Mouse (Mus musculus) thymus, adult 2 months (tissue): Measurements from ENCODE around the gene Ndel1. TPM values are rescaled to one million over a fixed set of nuclear protein-coding genes. Genes with fewer than 3 reads are reported as not detected.

Experiments
- DNase-seq: peaks from one replicate; pipeline ENCODE4 v3.0.0; 2021
- H3K27ac ChIP-seq: fragments of 200-500 bp; 2 replicates; pipeline ENCODE4 v1.5.1; 2012; ENCODE audit warnings: low read length, control low read depth; ENCODE audit not compliant: control insufficient read depth, insufficient read depth
- H3K27me3 ChIP-seq: fragments of 200-500 bp; 2 replicates; pipeline ENCODE4 v1.6.1; 2012; ENCODE audit warnings: mild to moderate bottlenecking, low read length, moderate library complexity, mixed read lengths; ENCODE audit not compliant: control insufficient read depth, insufficient read depth
- H3K36me3 ChIP-seq: fragments of 200-500 bp; 2 replicates; pipeline ENCODE4 v1.6.1; 2012; ENCODE audit warnings: mild to moderate bottlenecking, low read length, moderate library complexity; ENCODE audit not compliant: control insufficient read depth, insufficient read depth
- H3K4me1 ChIP-seq: fragments of 200-500 bp; replicated peaks from 2 replicates; pipeline ENCODE4 v1.6.1; 2012; ENCODE audit warnings: low read length; ENCODE audit not compliant: control insufficient read depth, insufficient read depth
- H3K4me3 ChIP-seq: fragments of 200-500 bp; 2 replicates; pipeline ENCODE4 v1.5.1; 2012; ENCODE audit warnings: mild to moderate bottlenecking, low read length, control low read depth, moderate library complexity; ENCODE audit not compliant: control insufficient read depth, insufficient read depth
- CTCF ChIP-seq: fragments of 200-500 bp; IDR thresholded peaks from 2 replicates; pipeline ENCODE4 v1.5.1; 2012; ENCODE audit warnings: mild to moderate bottlenecking, control low read depth, low read length, moderate library complexity, borderline replicate concordance; ENCODE audit not compliant: control insufficient read depth, poor library complexity, insufficient read depth; ENCODE audit errors: extremely low read depth
- POLR2A ChIP-seq: fragments of 200-500 bp; IDR thresholded peaks from 2 replicates; pipeline ENCODE4 v1.6.1; 2012; ENCODE audit warnings: mild to moderate bottlenecking, low read length, control low read depth, moderate library complexity; ENCODE audit not compliant: control insufficient read depth, poor library complexity, insufficient read depth; ENCODE audit errors: extremely low read depth
- WGBS: fragments of 180-500 bp; shearing (Covaris S2); methylation state at CpG from one replicate; pipeline ENCODE4 v1.1.7; 2018; 5-methylcytosine and 5-hydroxymethylcytosine counted together
- polyA plus RNA-seq: library from polyadenylated mRNA; depleted of rRNA; stranded (reverse); fragments of >200 nt; gene quantifications from 2 replicates; pipeline ENCODE4 v1.2.3, GENCODE M21; 2012

Gene Ndel1
- polyA plus RNA-seq, 1 experiment = 57.0 TPM

DNA sequence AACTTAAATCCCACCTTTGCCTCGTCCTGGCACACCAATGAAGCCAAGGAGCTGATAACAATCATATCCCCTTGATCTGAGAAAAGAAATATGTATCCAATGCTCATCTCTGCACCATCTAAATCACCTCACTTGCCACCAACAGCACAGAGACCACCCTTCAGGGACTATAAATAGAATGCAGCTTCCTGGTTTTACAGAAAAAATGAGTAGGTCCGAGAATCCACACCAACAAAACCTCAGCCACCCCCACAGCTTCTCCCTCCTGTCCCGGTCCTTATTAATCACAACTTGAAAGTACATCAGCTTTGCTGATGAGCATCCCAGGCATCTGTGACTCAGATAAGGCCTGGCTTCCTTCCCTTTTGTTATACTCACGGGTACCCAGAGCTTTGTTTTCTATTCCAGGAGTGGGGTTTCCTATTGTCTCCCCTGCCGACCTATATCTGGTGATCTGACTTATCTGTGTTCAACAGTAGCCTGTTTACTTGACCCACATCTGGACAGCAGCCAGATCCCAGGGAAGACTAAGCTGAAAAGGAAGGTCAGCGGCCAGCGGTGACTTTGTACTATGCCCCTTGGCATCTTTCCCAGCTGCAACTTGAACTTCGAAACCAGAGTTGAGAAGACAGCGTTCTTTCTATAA is 7.0 kb downstream of the Ndel1 start:
- no peak for DNase-seq
- no peaks in the 10 kb centered on the region for H3K4me1 ChIP-seq
- WGBS = 25% methylated on average over 9 of the region's 9 CpGs
- no peak overlapping the region for H3K27ac ChIP-seq
- no peak overlapping the region for H3K4me3 ChIP-seq
- no peaks in the 10 kb centered on the region for H3K36me3 ChIP-seq
- no peaks in the 10 kb centered on the region for H3K27me3 ChIP-seq
- no peak for TF ChIP-seq CTCF
- TF ChIP-seq POLR2A = no peak

- no peaks in the 10 kb centered on the region for H3K4me1 ChIP-seq
- H3K27ac ChIP-seq = no peak overlapping the region
- 21% methylated on average over 4 of the region's 4 CpGs for WGBS
- H3K4me3 ChIP-seq = no peak overlapping the region
- no peaks in the 10 kb centered on the region for H3K36me3 ChIP-seq
- no peak for TF ChIP-seq POLR2A
- TF ChIP-seq CTCF = no peak
- no peak for DNase-seq
- no peaks in the 10 kb centered on the region for H3K27me3 ChIP-seq
Measured at GRCm38 (mm10) chr11:68863631-68864091, 8.0 kb downstream of the Ndel1 start.

GRCm38 (mm10) chr11:68862260-68862659 is 9.4 kb downstream of the Ndel1 start:
- TF ChIP-seq CTCF = no peak
- no peak for TF ChIP-seq POLR2A
- Histone ChIP-seq H3K4me1 (no peaks in the 10 kb centered on the region), H3K27me3 (no peaks in the 10 kb centered on the region), H3K27ac (no peak overlapping the region), H3K4me3 (no peak overlapping the region), H3K36me3 (no peaks in the 10 kb centered on the region)
- no peak for DNase-seq
- WGBS = 95% methylated on average over 2 of the region's 2 CpGs

DNA sequence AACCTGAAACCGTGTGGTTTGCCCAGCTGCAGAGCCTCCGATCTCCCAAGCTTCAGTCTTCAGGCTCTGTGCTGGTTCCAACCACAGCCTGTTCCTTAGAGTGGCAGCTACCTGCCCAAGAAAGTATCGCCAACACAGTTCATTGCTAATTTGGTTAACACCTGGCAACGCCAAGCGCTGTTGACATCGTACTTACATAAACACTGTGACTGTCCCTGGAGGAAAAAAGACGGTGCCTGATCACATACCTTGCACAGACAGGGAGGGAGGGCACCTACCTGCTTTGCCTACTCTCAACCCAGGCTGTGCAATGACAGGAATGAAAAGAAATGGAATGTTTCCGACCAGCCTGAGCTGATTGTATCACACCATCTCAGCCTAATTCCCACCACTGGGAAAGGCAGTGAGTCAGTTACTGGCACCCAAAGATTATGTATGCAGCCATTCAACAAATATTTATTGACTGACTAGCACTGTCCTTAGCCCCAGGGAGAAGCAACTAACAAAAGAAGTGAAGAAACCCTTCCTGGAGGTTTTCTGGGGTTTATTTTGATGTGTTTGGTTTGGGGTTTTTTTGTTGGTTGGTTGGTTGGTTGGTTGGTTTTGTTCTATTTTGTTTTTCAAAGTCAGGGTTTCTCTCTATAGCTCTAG is 11.6 kb downstream of the Ndel1 start:
- no peaks in the 10 kb centered on the region for H3K4me1 ChIP-seq
- H3K4me3 ChIP-seq = no peak overlapping the region
- DNase-seq = no peak
- TF ChIP-seq POLR2A = no peak
- no peak for TF ChIP-seq CTCF
- no peaks in the 10 kb centered on the region for H3K27me3 ChIP-seq
- H3K36me3 ChIP-seq = no peaks in the 10 kb centered on the region
- 82% methylated on average over 8 of the region's 8 CpGs for WGBS
- H3K27ac ChIP-seq = no peak overlapping the region

DNA sequence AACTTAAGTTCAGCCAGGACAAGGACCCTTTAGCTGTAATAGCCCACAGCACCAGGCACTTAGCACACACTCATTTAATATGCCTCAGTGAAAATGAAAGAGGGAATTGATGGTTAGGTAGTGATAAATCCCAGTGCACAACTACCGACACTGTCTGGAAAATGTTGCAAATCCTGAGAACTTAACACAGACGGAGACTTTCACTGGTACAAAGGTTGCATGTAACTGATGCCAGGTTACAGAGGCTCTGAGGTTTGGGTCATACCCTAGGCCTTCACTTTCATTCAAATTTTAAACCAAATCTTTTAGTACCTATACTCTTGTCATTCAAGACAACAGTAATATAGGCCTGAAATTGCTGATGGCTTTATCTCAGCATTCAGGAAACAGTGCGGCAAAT is 14.3 kb downstream of the Ndel1 start:
- Histone ChIP-seq H3K27me3 (no peaks in the 10 kb centered on the region), H3K36me3 (no peaks in the 10 kb centered on the region), H3K4me3 (no peak overlapping the region), H3K4me1 (peaks cover 3% of the 10 kb centered on the region; the same call in 1 of the 2 replicates), H3K27ac (no peak overlapping the region)
- DNase-seq = no peak
- TF ChIP-seq POLR2A (no peak), CTCF (no peak)
- 98% methylated on average over 3 of the region's 3 CpGs for WGBS

- 94% methylated on average over 3 of the region's 3 CpGs for WGBS
- TF ChIP-seq CTCF (no peak), POLR2A (no peak)
- Histone ChIP-seq H3K36me3 (no peaks in the 10 kb centered on the region), H3K4me1 (peaks cover 3% of the 10 kb centered on the region; the same call in 1 of the 2 replicates), H3K27ac (no peak overlapping the region), H3K4me3 (no peak overlapping the region), H3K27me3 (no peaks in the 10 kb centered on the region)
- no peak for DNase-seq
Measured at GRCm38 (mm10) chr11:68854621-68855020, 17.0 kb downstream of the Ndel1 start.
